In the genomic region with DNA sequence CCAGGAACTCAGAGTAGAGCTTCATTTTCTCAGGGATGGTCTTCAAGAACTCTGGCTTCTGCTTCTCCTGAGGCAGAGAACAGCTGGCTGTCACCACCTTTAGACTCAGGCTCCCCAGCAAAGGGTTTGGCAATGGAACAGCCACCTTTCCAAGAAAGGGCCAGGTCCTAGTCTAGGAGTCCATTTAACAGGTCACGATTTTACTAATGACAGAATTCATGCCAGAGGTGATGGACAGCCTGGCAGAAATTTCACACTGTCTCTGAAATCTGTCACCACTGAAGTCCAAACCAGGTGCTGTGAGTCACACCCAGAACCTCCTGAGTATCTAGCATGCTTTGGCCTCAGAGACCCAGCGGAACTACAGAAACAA, we compare ENCODE assay signal across 35 mouse cellular contexts. TPM values are rescaled to one million over a fixed set of nuclear protein-coding genes. Genes with fewer than 3 reads are reported as not detected.
DNase-seq lines count a peak whose midpoint lies in the region; ATAC-seq and TF ChIP-seq lines count a peak whose summit lies in the region.
"Had no signal": no experiment of that assay in that cellular context is flagged by ENCODE, and none has a peak within 500 bp of the region (broad histone marks: within the 10 kb centered on the region; RNA-seq: fewer than 3 reads in every experiment).

No protein-coding gene starts in this region.

- H3K79me2 ChIP-seq in liver, adult 2 months (ENCODE audit: control insufficient read depth, insufficient read depth, low read length) = no peaks in the 10 kb centered on the region

- H3K4me3 ChIP-seq in gastrocnemius, adult 2 months = peak overlapping the region; percentile 82
- H3K4me3 ChIP-seq in kidney, adult 2 months (ENCODE audit: insufficient read depth, low read depth, low read length) = no peak overlapping the region
- H3K4me3 ChIP-seq in kidney, embryonic 14.5 days (ENCODE audit: low read length) = no peak overlapping the region
- no peak overlapping the region for H3K4me3 ChIP-seq in liver, adult 2 months (ENCODE audit: insufficient read depth, low read depth, low read length)
- no peak overlapping the region for H3K4me3 ChIP-seq in liver, embryonic 12.5 days
- no peak overlapping the region for H3K4me3 ChIP-seq in liver, postnatal 0 days (ENCODE audit: low read depth, low read length)
- H3K4me3 ChIP-seq: embryonic facial prominence, embryonic 12.5 days; neural tube, embryonic 13.5 days had no signal

- no peaks in the 10 kb centered on the region for H3K36me3 ChIP-seq in kidney, adult 2 months (ENCODE audit: control insufficient read depth, insufficient read depth, low read length)
- H3K36me3 ChIP-seq in kidney, embryonic 14.5 days (ENCODE audit: control insufficient read depth, insufficient read depth, low read length) = no peaks in the 10 kb centered on the region
- no peaks in the 10 kb centered on the region; the same call in 1 of the 2 replicates for H3K36me3 ChIP-seq in liver, adult 2 months (ENCODE audit: control insufficient read depth, insufficient read depth, low read length)
- no peaks in the 10 kb centered on the region for H3K36me3 ChIP-seq in liver, embryonic 12.5 days
- H3K36me3 ChIP-seq in liver, postnatal 0 days (replicated peaks; ENCODE audit: insufficient read depth, low read length) = no peaks in the 10 kb centered on the region
- H3K36me3 ChIP-seq: embryonic facial prominence, embryonic 12.5 days; neural tube, embryonic 13.5 days had no signal

- H3K4me1 ChIP-seq in kidney, adult 2 months (ENCODE audit: control insufficient read depth, insufficient read depth, low read length) = peaks cover 35% of the 10 kb centered on the region
- H3K4me1 ChIP-seq in kidney, embryonic 14.5 days (ENCODE audit: control insufficient read depth, insufficient read depth, low read length) = 0 out of 2 replicates have a peak, but pooled peaks cover 4% of the 10 kb centered on the region
- H3K4me1 ChIP-seq in liver, adult 2 months (ENCODE audit: control insufficient read depth, insufficient read depth, low read length) = peaks cover 39% of the 10 kb centered on the region
- peaks cover 22% of the 10 kb centered on the region for H3K4me1 ChIP-seq in liver, embryonic 12.5 days
- peaks cover 26% of the 10 kb centered on the region for H3K4me1 ChIP-seq in liver, postnatal 0 days (ENCODE audit: insufficient read depth)

- no peak overlapping the region for H3K4me2 ChIP-seq in kidney, embryonic 14.5 days (replicated peaks; ENCODE audit: low read depth, low read length)
- H3K4me2 ChIP-seq in liver, embryonic 12.5 days = no peak overlapping the region
- peak overlapping the region; percentile 73; the same call in 1 of the 2 replicates for H3K4me2 ChIP-seq in liver, postnatal 0 days (ENCODE audit: low read depth, low read length)
- H3K4me2 ChIP-seq: embryonic facial prominence, embryonic 12.5 days; midbrain, embryonic 11.5 days; neural tube, embryonic 13.5 days had no signal

- intact Hi-C loops in gastrocnemius, adult 2 months (cut with DNase I) = loop anchor here (5.0 kb wide), 1 partner anchor 78 kb away; no protein-coding TSS in a partner anchor

- no peak for TF ChIP-seq CTCF in gastrocnemius, adult 2 months (IDR thresholded peaks at IDR 0.05)
- no peak for TF ChIP-seq CTCF in kidney, adult 2 months (conservative IDR thresholded peaks at IDR 0.05; ENCODE audit: insufficient read depth, insufficient read length, low read depth, low read length)
- TF ChIP-seq CTCF in liver, adult 2 months (IDR thresholded peaks at IDR 0.05; ENCODE audit: low read depth, low read length) = no peak
- no peak for TF ChIP-seq CTCF in liver, postnatal 0 days (IDR thresholded peaks at IDR 0.05; ENCODE audit: low read depth)

- peak overlapping the region; percentile 98 for H3K27ac ChIP-seq in gastrocnemius, adult 2 months
- peak overlapping the region; percentile 21; the same call in 1 of the 2 replicates for H3K27ac ChIP-seq in kidney, adult 2 months (ENCODE audit: insufficient read depth, low read depth, low read length)
- no peak overlapping the region for H3K27ac ChIP-seq in kidney, embryonic 14.5 days (ENCODE audit: low read depth, low read length)
- peak overlapping the region; percentile 77 for H3K27ac ChIP-seq in liver, adult 2 months (replicated peaks; ENCODE audit: insufficient read depth, low read depth, low read length)
- no peak overlapping the region for H3K27ac ChIP-seq in liver, embryonic 12.5 days
- H3K27ac ChIP-seq in liver, postnatal 0 days (ENCODE audit: low read depth) = no peak overlapping the region
- H3K27ac ChIP-seq: embryonic facial prominence, embryonic 12.5 days; liver, embryonic 14.5 days; neural tube, embryonic 13.5 days; stomach, postnatal 0 days had no signal

- 57% methylated on average over 2 of the region's 2 CpGs for WGBS in kidney, adult 2 months
- 84% methylated on average over 2 of the region's 2 CpGs for WGBS in kidney, embryonic 14.5 days
- WGBS in liver, adult 2 months = 30% methylated on average over 2 of the region's 2 CpGs
- 75% methylated on average over 2 of the region's 2 CpGs for WGBS in liver, embryonic 12.5 days (ENCODE audit: insufficient replicate concordance)
- 73% methylated on average over 2 of the region's 2 CpGs for WGBS in liver, postnatal 0 days (ENCODE audit: insufficient replicate concordance)

- H3K9ac ChIP-seq in kidney, embryonic 14.5 days (ENCODE audit: low read depth, low read length) = no peak overlapping the region
- H3K9ac ChIP-seq in liver, adult 2 months (ENCODE audit: low read depth, low read length) = 0 out of 2 replicates have a peak overlapping the region, but pooled peaks have one; percentile 36
- no peak overlapping the region for H3K9ac ChIP-seq in liver, embryonic 12.5 days
- H3K9ac ChIP-seq in liver, postnatal 0 days (replicated peaks) = no peak overlapping the region
- H3K9ac ChIP-seq: embryonic facial prominence, embryonic 12.5 days; liver, embryonic 14.5 days; neural tube, embryonic 13.5 days had no signal

- H3K27me3 ChIP-seq in kidney, adult 2 months (replicated peaks; ENCODE audit: control insufficient read depth, insufficient read depth, low read length) = no peaks in the 10 kb centered on the region
- H3K27me3 ChIP-seq in kidney, embryonic 14.5 days (ENCODE audit: control insufficient read depth, insufficient read depth, low read length) = no peaks in the 10 kb centered on the region
- no peaks in the 10 kb centered on the region for H3K27me3 ChIP-seq in liver, adult 2 months (ENCODE audit: control insufficient read depth, insufficient read depth, low read length)
- H3K27me3 ChIP-seq in liver, embryonic 12.5 days (replicated peaks) = 0 out of 2 replicates have a peak, but pooled peaks cover 6% of the 10 kb centered on the region
- no peaks in the 10 kb centered on the region for H3K27me3 ChIP-seq in liver, postnatal 0 days (ENCODE audit: insufficient read depth, low read length)
- H3K27me3 ChIP-seq: CH12.LX; embryonic facial prominence, embryonic 12.5 days; neural tube, embryonic 13.5 days had no signal

- no peak for DNase-seq in gastrocnemius, adult 2 months
- no peak for DNase-seq in gastrocnemius, postnatal 25 days
- peak; percentile 85 for DNase-seq in kidney, adult 2 months
- peak; percentile 85 for DNase-seq in liver, adult 2 months (ENCODE audit: extremely low read depth, low read depth, low spot score)
- no peak for DNase-seq in liver, postnatal 0 days
- DNase-seq in adrenal gland, adult (ENCODE audit: inconsistent age in 2 of 2, low spot score in 1 of 2) = no peak
- DNase-seq: adrenal gland, adult 8-10 months; cerebellum, adult 2 months; cerebellum, postnatal 36 days; gastrocnemius, postnatal 36 days; heart, postnatal 14 days; lung, postnatal 36 days; right cerebral cortex, postnatal 4 days had no signal

- ATAC-seq in kidney, embryonic 14.5 days (ENCODE audit: low FRiP score, low TSS enrichment) = no peak
- ATAC-seq in liver, embryonic 12.5 days = no peak
- ATAC-seq in liver, postnatal 0 days = no peak
- ATAC-seq: activated CD4-positive, CD25-positive, alpha-beta regulatory T cell, adult 4 months; forebrain, embryonic 14.5 days; hindbrain, embryonic 16.5 days had no signal

- TF ChIP-seq POLR2A in kidney, adult 2 months (IDR thresholded peaks at IDR 0.05; ENCODE audit: low read depth, low read length) = no peak
- TF ChIP-seq POLR2A in liver, adult 2 months (IDR thresholded peaks at IDR 0.05; ENCODE audit: extremely low read depth, insufficient read depth, low read length) = no peak

- no peak for TF ChIP-seq EP300 in liver, postnatal 0 days (IDR thresholded peaks at IDR 0.05; ENCODE audit: low read depth)

- no peaks in the 10 kb centered on the region for H3K9me3 ChIP-seq in kidney, embryonic 14.5 days (ENCODE audit: control insufficient read depth, low read length)
- no peaks in the 10 kb centered on the region for H3K9me3 ChIP-seq in liver, embryonic 12.5 days (replicated peaks)
- no peaks in the 10 kb centered on the region for H3K9me3 ChIP-seq in liver, postnatal 0 days (ENCODE audit: low read length)
- H3K9me3 ChIP-seq: embryonic facial prominence, embryonic 12.5 days; neural tube, embryonic 13.5 days had no signal

RNA-seq across cellular contexts. Expression of a gene that starts 2.8 kb away (rescaled TPM):
- 100 to 1,000 TPM; 208 to 217 TPM for total RNA-seq in gastrocnemius, adult 2 months (2021)
- total RNA-seq in gastrocnemius, postnatal 25 days (2021) = 100 to 1,000 TPM; 153 to 158 TPM
- 1,515 and 1,697 TPM in 2 replicates for polyA plus RNA-seq in kidney, adult 2 months (2012; rRNA removed)
- polyA plus RNA-seq in kidney, embryonic 14.5 days (2014; fragmentation: Nextera tagmentation; extraction: Ambion mirVana) = 63.0 and 73.6 TPM in 2 replicates
- 474 and 907 TPM in 2 replicates for total RNA-seq in liver, adult 2 months (2014; rRNA removed)
- 5,254 and 6,847 TPM in 2 replicates for polyA plus RNA-seq in liver, adult 2 months (2012; rRNA removed)
- polyA plus RNA-seq in liver, embryonic 12.5 days (2016; fragmentation: Nextera tagmentation; extraction: Ambion mirVana) = 228 and 237 TPM in 2 replicates
- 188 and 211 TPM in 2 replicates for polyA plus RNA-seq in liver, postnatal 0 days (2015; fragmentation: Nextera tagmentation; extraction: Ambion mirVana)

RNA-seq across cellular contexts. Expression of a gene that starts 28.7 kb away (rescaled TPM):
- total RNA-seq in gastrocnemius, adult 2 months (2021) = 100 to 1,000 TPM in 1 of 2 experiments, 10 to 100 TPM in 1; 63.0 to 111 TPM
- 100 to 1,000 TPM in 1 of 2 experiments, 10 to 100 TPM in 1; 77.6 to 100 TPM for total RNA-seq in gastrocnemius, postnatal 25 days (2021)
- 190 and 212 TPM in 2 replicates for polyA plus RNA-seq in kidney, adult 2 months (2012; rRNA removed)
- 76.2 and 79.8 TPM in 2 replicates for polyA plus RNA-seq in kidney, embryonic 14.5 days (2014; fragmentation: Nextera tagmentation; extraction: Ambion mirVana)
- 79.1 and 88.5 TPM in 2 replicates for total RNA-seq in liver, adult 2 months (2014; rRNA removed)
- 222 and 270 TPM in 2 replicates for polyA plus RNA-seq in liver, adult 2 months (2012; rRNA removed)
- polyA plus RNA-seq in liver, embryonic 12.5 days (2016; fragmentation: Nextera tagmentation; extraction: Ambion mirVana) = 7.6 and 7.8 TPM in 2 replicates
- 11.7 TPM in 2 replicates for polyA plus RNA-seq in liver, postnatal 0 days (2015; fragmentation: Nextera tagmentation; extraction: Ambion mirVana)
- polyA plus RNA-seq: activated CD4-positive, CD25-positive, alpha-beta regulatory T cell, adult 4 months had no signal

RNA-seq across cellular contexts. Expression of a gene that starts 29.7 kb away (rescaled TPM):
- 10 to 100 TPM; 10.9 to 12.1 TPM for total RNA-seq in gastrocnemius, adult 2 months (2021)
- total RNA-seq in gastrocnemius, postnatal 25 days (2021) = 10 to 100 TPM; 11.8 to 12.1 TPM
- 23.4 and 23.9 TPM in 2 replicates for polyA plus RNA-seq in kidney, adult 2 months (2012; rRNA removed)
- 17.2 and 18.4 TPM in 2 replicates for polyA plus RNA-seq in kidney, embryonic 14.5 days (2014; fragmentation: Nextera tagmentation; extraction: Ambion mirVana)
- total RNA-seq in liver, adult 2 months (2014; rRNA removed) = 19.8 and 26.5 TPM in 2 replicates
- 86.0 and 98.9 TPM in 2 replicates for polyA plus RNA-seq in liver, adult 2 months (2012; rRNA removed)
- polyA plus RNA-seq in liver, embryonic 12.5 days (2016; fragmentation: Nextera tagmentation; extraction: Ambion mirVana) = 16.2 and 16.6 TPM in 2 replicates
- 12.9 and 13.5 TPM in 2 replicates for polyA plus RNA-seq in liver, postnatal 0 days (2015; fragmentation: Nextera tagmentation; extraction: Ambion mirVana)

RNA-seq across cellular contexts. Expression of a gene that starts 45.9 kb away (rescaled TPM):
- total RNA-seq in gastrocnemius, adult 2 months (2021) = not detected
- not detected for total RNA-seq in gastrocnemius, postnatal 25 days (2021)
- polyA plus RNA-seq in kidney, adult 2 months (2012; rRNA removed) = 0.41 and 0.63 TPM in 2 replicates
- 0.16 TPM in 1 of 2 replicates, not detected in the other for polyA plus RNA-seq in kidney, embryonic 14.5 days (2014; fragmentation: Nextera tagmentation; extraction: Ambion mirVana)
- 34.1 and 107 TPM in 2 replicates for total RNA-seq in liver, adult 2 months (2014; rRNA removed)
- polyA plus RNA-seq in liver, adult 2 months (2012; rRNA removed) = 145 and 164 TPM in 2 replicates
- polyA plus RNA-seq in liver, embryonic 12.5 days (2016; fragmentation: Nextera tagmentation; extraction: Ambion mirVana) = 7.9 and 10.0 TPM in 2 replicates
- 1.9 and 2.0 TPM in 2 replicates for polyA plus RNA-seq in liver, postnatal 0 days (2015; fragmentation: Nextera tagmentation; extraction: Ambion mirVana)
- total RNA-seq: CH12.LX; ES-E14; gastrocnemius, postnatal 36 days; heart, adult 8-10 months; heart, postnatal 14 days; layer of hippocampus, postnatal 10 days; left cerebral cortex, adult 18-20 months; left cerebral cortex, postnatal 14 days; megakaryocyte, adult 5-6 weeks had no signal
- polyA plus RNA-seq: activated CD4-positive, CD25-positive, alpha-beta regulatory T cell, adult 4 months; C2C12; cerebellum, adult 2 months; embryonic facial prominence, embryonic 12.5 days; forebrain, embryonic 14.5 days; heart, embryonic 14.5 days; hindbrain, embryonic 11.5 days; hindbrain, embryonic 16.5 days; limb, embryonic 11.5 days; midbrain, embryonic 11.5 days; neural tube, embryonic 13.5 days; spleen, adult 2 months had no signal

Comparison
In these comparisons a context has a peak if more than half of its experiments do, and no peak if none do; other contexts are left out.
1. DNase-seq: peak in kidney, adult 2 months (single experiment) and liver, adult 2 months (single experiment); none in gastrocnemius, adult 2 months (single experiment), gastrocnemius, postnatal 25 days (single experiment), liver, postnatal 0 days (single experiment) and adrenal gland, adult (0 of 2).
2. H3K27ac ChIP-seq: peak in gastrocnemius, adult 2 months (single experiment), kidney, adult 2 months (single experiment) and liver, adult 2 months (single experiment); none in kidney, embryonic 14.5 days (single experiment), liver, embryonic 12.5 days (single experiment) and liver, postnatal 0 days (single experiment).